Mouse (Mus musculus) layer of hippocampus, postnatal 36 days (tissue): ENCODE measurements around the gene Smcr8. TPM values are rescaled to one million over a fixed set of nuclear protein-coding genes. Genes with fewer than 3 reads are reported as not detected.
"Not testable (repeated sequence)": the region's sequence is repeated elsewhere in the genome, so short reads cannot be mapped to it uniquely, and the experiment has no call there.

Source experiments
- DNase-seq, 2 experiments: peaks; one replicate each; pipeline ENCODE4 v3.0.0; 2022
- total RNA-seq, 2 experiments: library from RNA; stranded (reverse); gene quantifications; 2 replicates each; pipeline ENCODE4 v1.2.3; 2021

Smcr8 gene
- total RNA-seq, 2 experiments from 2014 or later, result 31.4 to 35.3 TPM

DNA sequence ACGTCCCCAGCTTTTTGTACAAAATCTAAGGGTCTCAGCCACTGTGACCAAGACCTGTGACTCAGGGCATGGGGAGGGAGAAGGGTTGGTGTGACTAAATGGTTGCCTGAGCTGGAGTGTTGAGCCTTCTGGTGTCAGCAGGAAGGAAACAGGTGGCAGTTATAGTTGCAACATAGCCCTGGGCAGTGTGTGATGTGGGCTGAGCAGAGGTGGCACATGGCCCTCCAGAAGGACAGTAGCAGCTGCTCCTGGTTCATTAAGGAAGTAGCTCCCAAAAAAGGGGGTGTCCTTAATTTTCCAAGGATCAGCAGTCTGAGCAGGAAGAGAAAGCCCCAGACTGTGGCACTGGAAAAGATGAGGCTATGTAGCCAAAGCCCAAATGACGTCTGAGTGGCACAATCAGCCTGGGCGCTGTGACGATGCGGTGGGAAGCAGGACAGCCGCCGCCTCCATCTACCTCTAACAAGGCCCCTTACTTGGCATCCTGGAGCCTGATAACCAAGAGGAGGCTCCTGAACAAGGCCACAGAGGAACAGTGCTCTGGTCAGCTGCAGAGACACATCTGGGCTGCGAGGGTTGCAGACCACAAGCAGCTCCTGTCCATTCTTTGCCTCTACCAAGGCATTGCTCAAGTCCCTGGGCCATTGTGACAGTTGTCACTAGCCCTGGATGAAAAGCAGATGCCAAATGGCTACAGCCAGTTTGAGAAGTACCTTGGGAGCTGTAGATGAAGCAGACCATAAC, 7.0 kb downstream of the Smcr8 start:
- no peak for DNase-seq

DNA sequence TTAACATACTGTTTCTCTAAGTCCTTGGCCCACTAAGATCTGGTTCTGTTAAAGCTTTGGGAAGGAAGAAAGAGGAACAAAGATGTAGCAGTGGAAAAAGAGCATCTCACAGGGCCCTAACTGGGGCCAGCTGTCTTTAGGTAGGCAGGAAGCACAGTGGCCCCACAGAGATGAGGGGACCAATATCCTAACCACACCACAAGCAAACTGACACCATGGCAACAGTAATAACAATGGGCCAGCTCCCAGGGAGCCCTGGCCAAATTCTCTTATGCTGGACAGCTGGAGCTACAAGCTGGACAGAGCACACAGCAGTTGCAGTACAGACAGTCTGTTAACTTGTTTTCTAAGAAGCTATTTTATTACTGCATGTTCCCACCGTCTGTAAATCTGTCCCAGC, 10.3 kb downstream of the Smcr8 start:
- peak in 1 of 2 experiments; percentile 20 for DNase-seq

DNA sequence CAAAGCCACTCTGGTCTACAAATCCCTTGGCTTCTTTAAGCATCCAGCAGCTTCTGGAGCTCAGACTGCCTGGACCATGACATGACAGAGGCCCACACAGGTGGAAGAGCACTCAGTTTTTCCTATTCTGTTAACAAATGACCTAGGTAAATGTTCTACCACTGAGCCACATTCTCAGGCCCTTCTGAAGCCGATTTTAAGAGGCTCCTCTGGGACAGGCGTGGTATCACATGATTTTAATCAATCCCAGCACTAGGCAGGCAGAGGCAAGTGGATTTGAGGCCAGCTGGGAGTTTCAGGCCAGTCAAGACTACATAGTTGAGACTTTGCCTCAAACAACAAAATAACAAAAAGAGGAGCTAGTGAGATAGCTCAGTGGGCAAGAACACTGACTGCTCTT, 13.1 kb downstream of the Smcr8 start:
- no peak for DNase-seq

GRCm38 (mm10) chr11:60796342-60796741, 19.0 kb downstream of the Smcr8 start:
- no peak for DNase-seq

- DNase-seq, result no peak
These were observed 22.7 kb downstream of the Smcr8 start for GRCm38 (mm10) chr11:60799977-60800376.

DNA sequence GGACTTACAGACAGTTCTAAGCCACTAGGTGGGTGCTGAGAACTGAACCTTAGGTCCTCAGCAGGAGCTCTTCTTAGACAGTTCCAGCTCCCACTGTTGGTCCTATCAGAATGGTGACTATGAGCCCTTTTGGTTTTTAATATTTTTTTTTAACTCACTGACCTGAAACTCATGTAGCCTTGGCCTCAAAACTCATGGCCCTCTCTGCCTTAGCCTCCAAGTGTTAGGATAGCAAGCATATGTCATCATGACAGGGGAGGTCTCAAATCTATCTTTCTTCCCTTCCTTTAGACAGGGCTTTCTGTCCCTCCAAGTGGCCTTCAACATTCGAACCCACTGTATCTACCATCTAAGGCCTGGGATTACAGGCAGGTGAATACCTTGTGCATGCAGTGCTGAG, 23.6 kb downstream of the Smcr8 start:
- DNase-seq, result no peak

GRCm38 (mm10) chr11:60808286-60809070, 31.2 kb downstream of the Smcr8 start:
- DNase-seq, result peak; percentile 26 to 43

GRCm38 (mm10) chr11:60809546-60809945, 32.2 kb downstream of the Smcr8 start:
- DNase-seq, result no peak

DNA sequence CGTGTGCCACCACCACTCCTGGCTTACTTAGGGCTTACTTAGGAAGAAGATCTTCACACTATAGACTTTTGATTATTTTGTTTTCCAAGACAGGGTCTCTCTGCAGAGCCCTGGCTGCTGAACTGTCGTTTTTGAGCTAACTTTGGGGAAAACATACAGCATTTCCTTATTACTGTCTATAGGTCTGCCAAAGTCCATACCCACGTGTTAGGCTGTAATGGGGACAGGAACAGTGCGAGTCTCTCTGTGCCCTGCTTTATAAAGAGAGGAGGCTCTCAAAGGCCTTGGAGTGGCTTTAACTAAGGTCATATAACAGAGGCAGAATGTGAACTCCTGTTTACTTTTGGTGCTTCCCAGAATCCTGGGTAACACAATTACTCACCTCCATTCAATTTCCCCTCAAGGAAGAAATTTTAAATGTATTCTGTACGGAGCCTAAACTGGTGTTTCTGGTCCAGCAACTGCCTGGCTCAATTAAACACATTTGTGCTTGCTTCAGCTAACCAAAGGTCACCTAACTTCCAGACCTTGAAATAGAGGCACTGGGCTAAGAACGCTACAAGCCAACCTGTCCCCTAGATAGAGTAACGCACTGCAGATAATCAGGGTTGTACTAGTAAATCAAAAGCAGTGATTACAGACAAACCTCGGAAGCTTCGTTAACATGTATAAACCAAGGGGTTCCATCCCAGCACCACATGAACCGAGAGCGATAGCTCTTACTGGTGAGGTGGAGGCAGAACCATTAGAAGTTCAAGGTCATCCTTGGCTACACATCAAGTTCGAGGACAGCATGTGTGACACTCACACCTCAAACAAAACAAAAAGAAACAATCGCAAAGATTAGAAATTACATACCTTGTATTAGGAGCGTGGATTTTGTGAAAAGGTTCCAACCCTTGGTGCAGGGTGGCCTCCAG, 33.0 kb downstream of the Smcr8 start:
- DNase-seq, result no peak

DNA sequence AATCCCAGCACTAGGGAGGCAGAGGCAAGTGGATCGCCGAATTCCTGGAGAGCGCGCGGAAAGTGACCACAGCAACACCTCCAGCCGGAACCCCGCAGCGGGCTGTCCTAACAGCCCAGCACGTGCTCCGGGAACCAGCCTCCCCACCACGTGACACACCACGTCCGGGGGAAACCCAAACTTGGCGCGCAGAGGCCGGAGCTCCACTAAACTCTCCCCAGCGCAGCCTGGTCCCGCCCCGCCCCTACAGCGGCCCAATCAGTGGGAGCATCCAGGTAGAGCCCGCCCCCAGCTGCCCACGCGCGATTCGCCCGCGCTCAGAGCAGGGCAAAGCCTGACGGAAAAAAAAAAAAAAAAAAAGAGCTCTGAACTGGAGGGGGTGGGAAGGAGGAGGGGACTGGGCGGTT, 33.7 kb downstream of the Smcr8 start:
- DNase-seq, result peak; percentile 88 to 90

GRCm38 (mm10) chr11:60811618-60812017, 34.3 kb downstream of the Smcr8 start, which contains the start of gene Shmt1:
Gene Shmt1 (minus strand): TSS chr11:60811718.
- not testable (repeated sequence) for DNase-seq

DNA sequence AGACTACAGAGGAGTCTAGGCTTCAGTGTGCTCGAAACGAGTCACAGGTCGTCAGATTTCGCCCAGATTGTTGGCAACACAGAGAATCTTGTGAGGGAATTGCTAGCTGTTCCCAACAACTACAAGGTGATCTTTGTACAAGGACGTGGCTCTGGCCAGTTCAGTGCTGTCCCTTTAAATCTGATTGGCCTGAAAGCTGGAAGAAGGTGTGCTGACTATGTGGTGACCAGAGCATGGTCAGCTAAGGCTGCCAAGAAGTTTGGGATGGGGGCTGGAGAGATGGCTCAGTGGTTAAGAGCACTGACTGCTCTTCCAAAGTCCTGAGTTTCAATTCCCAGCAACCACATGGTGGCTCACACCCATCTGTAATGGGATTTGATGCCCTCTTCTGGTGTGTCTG, 39.1 kb downstream of the Smcr8 start:
- no peak for DNase-seq

DNA sequence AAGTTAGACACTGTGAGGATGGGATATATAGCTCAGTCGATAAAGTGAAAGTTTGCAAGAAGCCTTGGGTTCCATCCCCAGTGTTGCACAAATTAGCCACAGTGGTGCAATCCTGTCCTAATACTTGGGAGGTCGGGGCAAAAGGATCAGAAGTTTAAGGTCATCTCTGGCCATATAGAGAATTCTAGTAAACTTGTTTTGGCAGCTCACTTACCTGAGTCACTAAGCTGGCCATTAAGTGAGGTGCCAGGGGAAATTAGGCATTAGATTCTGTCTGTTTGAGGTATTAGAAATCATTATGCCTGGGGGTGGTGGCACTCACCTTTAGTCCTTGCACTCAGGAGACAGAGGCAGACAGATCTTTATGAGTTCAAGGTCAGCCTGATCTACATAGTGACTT, 46.4 kb downstream of the Smcr8 start:
- DNase-seq, result no peak

DNA sequence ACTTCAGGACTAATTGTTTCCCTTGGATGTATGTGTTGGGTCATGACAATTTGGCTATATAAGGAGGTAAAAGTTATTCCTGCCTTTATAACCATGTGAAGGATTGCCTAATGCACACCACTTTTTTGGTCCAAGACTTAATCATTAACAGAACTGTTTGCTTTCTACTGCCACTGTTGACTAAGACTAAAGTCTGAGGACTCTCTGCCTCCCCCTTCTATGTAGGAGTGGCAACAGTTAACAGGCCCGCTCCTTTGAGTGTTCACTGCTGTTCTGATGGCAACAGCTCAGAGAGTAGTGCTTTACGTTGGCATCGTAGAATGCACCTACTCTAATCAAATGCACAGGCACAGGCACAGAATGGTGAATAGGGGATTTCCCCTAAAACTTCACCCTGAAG, 47.9 kb downstream of the Smcr8 start:
- no peak for DNase-seq

GRCm38 (mm10) chr11:60826700-60827099, 49.4 kb downstream of the Smcr8 start:
- DNase-seq, result no peak

DNA sequence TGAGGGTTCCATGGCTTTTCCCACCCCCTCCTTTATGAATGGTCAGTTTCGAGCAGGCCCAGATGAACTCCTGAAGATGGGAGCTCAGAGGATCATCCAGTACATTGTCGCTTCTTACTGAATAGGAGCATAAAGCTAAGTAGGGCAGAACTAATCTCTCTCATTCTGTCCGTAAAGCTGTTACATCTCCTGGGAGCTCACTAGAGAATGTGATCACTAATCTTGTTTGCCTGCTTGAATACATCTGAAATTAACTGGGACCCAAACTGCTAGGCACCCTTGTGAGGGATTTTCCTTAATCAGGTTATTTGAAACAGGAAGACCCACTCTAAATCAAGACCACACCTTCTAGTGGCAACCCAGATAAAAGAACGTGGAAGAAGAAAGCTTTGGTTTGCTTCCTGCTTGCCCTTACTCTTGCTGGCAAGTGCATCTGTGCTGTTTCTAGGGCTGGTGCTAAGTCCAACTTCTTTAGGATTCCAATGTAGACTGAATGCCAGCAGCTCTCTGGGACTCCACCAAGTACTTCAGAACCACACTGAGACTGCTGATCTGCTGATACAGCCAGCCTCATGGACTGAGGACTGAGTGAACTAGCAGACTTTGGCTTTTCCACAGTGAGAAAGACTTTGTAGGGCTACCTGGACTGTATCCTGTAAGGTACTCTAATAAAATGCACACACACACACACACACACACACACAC, 50.1 kb downstream of the Smcr8 start:
- DNase-seq, result no peak

GRCm38 (mm10) chr11:60828903-60829302, 51.6 kb downstream of the Smcr8 start:
- DNase-seq, result no peak

- peak; percentile 83 to 86 for DNase-seq
These were observed 53.2 kb downstream of the Smcr8 start, which contains the start of gene Dhrs7b for GRCm38 (mm10) chr11:60830433-60831052. Gene Dhrs7b (plus strand): TSS chr11:60830631.

GRCm38 (mm10) chr11:60836897-60837296, 59.6 kb downstream of the Smcr8 start:
- no peak for DNase-seq
